Mouse (Mus musculus): ENCODE results near the gene Ifngr2.
"Not testable (repeated sequence)": the region's sequence is repeated elsewhere in the genome, so short reads cannot be mapped to it uniquely, and the experiment has no call there.

The Ifngr2 gene

DNA sequence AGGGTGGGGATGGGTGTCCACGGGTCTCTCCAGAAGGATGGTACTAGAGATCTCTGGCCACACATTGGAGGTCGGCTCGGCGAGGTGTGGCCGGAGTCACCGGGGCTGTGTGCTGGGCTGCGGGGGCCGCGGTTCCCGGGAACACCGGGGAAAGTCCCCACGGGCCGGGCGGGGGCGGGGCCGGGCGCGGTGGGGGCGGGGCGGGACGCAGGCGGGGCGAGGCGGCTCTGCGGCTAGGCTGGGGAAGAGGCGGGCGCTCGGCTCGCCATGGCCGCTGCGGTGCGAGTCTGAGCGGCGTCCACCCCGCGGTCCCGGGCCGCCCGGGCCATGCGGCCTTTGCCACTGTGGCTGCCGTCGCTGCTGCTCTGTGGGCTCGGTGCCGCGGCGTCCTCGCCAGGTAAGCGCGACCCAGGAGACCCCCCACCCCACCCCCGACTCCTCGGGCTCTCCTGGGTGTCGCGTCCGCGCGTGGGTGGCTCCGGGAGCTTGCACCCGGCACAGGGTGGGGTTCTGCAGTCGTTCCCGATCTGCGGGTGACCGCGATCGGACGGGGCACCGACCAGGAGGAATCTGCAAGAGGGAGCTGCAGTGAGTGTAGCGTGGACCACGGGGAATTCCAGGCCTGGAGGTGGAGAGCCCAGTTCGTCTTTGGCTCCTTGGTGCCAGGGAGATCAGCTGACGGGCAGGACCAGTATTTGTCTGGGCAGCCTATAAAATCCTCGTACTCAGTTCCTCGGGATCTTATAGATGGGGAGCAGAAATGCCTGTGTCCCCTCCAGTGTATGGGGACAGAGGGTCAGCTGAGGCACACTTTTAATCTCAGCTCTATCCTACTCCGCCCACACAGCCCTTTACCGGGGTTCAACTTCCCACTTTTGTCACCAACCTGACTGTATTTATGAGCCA lies at the start of gene Ifngr2:
Ifngr2 (plus strand) TSS at position 237 of the 906 bp plus-strand sequence.
- DNase-seq (ENCODE audit: low spot score in 2 of 2), result peak; percentile 30 to 48

DNA sequence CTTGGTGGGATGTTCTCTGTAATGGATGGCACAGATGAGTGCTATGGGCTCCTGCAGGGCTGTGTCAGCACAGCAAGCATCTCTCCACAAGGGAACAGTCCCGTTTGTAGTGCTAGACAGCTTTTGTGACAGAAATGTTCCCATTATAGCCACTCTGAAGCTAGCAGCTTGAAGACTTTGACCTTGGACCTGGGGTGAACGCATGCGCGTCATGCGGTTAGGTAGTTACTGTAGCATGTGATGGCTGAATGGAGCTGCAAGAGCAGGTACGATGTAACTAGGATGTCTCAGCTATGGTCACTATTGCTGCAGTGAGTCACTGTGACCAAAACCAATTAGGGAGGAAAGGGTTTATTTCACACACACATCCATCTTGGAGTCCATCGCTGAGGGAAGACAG lies 48.8 kb upstream of the Ifngr2 start:
- DNase-seq (ENCODE audit: low spot score in 2 of 2), result no peak

DNA sequence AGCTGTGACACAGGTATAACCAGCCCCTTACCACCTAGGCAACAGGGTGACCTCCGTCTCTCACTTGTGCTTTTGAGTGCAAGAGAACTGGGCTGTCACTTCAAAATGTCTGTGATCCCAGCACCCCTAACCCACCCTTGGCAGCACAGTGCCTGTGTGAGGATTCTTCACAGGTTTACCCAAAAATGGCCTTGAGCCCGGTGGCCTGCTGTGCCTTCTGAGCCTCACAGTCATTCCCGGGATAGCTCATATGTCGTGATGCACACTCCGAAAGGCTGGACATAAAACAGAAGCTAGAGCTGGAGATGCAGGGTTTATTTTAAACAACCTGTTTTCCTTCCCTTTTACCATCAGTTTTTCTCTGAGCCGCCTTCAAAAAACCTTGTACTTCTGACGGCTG lies 42.2 kb upstream of the Ifngr2 start:
- DNase-seq (ENCODE audit: low spot score in 2 of 2), result no peak

DNA sequence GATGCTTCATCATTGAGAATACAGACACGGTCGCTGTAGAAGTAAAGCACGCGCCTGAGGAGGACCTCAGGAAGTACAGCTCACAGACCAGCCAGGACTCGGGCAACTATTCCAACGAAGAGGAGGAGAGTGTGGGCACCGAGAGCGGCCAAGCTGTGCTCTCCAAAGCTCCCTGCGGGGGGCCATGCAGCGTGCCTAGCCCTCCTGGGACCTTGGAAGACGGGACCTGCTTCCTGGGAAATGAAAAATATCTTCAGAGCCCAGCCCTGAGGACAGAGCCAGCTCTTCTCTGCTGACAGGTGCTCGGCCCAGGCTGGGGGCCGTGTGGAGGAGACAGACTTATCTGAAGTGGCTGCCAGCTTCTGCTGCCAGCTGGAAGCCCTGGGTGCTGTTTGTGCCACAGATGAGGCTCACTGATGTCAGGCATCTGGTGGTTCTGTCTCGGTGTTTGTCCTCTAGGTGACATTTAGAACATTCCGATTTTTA lies 41.7 kb upstream of the Ifngr2 start:
- no peak for DNase-seq (ENCODE audit: low spot score in 2 of 2)

DNA sequence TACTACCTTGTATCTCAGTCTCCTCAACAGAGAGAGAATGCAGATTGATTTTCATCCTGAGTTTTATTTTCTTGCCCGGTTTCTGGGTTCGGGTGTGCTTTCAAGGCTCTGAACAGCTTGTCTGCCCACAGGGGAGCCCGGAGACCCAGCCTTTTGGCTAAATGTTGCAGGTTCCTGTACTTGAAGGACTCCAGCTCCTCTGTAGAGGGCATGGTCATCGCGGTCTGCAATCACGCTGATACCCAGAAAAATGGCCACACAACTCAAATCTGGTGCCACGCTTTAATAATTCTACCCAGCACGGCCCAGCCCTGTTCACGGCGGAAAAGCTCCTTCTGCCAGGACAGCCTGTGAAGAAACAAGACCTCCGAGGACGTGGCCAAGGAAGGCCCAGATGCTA lies 40.5 kb upstream of the Ifngr2 start:
- no peak for DNase-seq (ENCODE audit: low spot score in 2 of 2)

DNA sequence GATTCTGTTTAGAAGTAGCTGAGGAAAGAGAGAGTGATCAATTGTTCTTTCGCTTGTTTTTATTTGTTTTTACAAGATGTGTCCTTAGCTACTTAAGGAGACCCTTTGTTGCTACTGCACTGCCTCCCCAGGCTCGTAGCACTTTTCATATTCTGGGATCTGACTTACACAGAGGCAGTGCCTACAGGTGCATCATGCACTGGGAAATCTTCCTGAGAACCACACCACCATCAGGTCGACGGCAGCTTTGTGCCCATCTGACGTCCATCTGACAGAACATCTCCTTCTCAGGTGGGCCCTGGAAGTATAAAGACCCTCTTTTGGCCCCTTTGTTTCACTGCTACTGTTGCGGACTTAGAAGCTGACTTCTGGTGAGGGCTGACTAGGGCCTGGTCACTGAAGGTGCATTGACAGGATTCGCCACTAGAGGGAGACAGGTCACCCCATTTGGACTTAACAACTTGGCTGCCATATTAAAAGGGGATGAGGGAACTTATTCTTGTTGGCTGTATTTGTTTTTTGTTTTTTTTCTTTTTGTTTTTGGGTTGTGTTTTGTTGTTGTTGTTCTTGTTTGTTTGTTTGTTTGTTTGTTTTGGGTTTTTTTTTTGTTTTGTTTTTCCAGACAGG lies 34.6 kb upstream of the Ifngr2 start:
- peak; percentile 87 to 88 for DNase-seq (ENCODE audit: low spot score in 2 of 2)

DNA sequence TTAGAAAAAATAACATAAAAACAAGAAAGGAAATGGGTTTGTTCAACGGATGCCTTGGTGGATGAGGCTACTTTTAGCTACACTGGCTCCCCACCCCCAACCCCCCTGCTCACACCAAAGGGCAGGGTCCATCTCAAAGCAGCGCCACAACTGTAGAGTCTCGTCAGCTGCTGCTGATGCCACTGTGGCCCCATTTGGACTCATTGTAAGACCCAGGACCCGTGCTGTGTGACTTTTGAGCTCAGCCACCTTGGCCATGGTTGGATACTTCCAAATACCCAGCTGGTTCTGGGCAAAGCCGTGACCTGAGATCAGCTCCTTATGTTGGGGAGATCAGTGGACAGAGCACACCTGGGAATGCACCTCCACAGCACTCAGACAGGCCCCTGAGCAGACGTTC lies 33.8 kb upstream of the Ifngr2 start:
- no peak for DNase-seq (ENCODE audit: low spot score in 2 of 2)

DNA sequence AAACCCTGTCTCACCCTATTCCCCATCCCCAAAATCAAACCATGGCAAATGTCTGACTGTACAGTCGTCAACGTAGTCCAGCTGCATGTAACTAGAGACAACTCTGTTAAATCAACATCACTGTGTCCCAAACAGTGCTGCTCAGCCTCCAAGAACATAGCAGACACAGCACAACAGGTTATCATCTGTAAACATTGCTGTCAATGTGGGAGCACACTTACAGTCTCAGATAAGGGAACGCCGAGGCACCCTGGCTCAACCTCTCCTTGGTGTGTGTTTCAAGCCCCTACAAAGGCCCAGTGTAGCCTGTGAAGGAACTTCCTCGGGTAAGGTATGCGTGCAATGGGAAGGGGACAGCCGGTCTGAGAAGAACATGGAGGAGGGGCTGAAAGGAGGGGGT lies 29.9 kb upstream of the Ifngr2 start:
- DNase-seq (ENCODE audit: low spot score in 2 of 2), result no peak

DNA sequence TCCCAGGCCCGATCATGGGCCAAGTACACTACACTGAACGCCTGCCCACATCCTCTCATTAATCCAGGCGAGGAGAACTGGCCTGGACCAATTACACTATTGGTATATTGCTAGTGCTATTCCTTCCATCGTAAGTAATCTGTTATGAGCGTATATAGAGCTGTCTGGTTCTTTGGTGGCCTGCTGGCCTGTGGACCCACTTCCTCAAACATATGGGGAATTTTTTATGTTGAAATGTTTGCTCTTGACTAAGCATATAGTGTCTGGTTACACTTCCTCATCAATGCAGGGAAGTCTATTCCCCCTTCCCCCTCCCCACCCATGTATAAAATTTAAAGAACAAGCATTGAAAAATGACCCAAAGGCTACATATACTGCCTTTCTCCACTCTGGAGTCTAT lies 24.8 kb upstream of the Ifngr2 start:
- no peak for DNase-seq (ENCODE audit: low spot score in 2 of 2)

DNA sequence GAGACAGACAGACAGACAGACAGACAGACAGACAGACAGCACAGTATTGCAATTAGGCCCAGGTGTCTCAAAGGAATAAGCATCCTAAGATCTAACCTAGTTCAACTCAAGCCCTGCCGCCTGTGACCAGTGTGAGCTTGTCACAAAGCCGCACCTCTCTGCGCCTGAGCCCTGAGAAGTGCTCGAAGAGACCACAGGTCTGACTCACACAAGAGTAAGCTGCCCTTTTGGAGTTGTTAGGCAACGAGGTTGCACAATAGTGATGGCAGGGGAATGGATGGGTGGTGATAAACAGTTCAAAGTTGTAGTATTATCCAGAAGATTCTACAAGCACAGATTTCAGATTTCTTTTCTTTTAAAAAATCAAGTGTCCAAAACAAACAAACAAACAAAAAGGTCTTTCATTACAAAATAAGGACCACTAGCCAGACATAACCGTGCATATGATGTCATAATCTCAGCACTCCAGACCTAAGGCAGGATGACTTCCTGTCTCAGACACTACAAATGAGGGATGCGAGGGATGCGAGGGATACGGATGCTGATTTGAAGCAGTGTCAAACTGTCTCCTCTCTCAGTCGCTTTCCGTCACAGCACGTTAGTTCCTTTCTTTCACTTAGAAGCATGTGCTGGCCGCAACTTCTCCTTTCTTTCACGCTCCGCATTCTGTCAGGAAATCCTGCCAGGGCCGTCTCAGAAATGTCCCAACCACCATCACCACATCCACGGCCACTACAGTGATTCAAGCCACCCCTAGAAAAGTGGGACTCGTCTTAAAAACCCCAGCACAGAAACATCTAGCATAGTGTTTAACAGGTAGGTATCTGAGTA lies 24.2 kb upstream of the Ifngr2 start:
- DNase-seq (ENCODE audit: low spot score in 2 of 2), result no peak

DNA sequence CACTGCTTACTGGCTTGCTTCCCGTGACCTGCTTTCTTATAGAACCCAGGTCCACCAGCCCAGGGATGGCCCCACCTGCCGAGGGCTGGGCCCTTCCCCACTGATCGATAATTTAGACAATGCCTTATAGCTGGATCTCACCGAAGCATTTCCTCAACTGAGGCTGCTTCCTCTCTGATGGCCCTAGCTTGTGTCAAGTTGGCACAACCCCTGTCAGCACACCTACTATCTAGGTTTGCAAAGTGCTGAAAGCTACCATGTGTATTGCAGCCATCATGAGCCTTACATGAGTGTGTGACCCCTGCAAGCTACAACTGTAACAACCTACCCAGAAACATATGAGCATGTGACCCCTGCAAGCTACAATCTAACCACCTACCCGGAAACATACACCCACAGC lies 22.7 kb upstream of the Ifngr2 start:
- DNase-seq (ENCODE audit: low spot score in 2 of 2), result no peak

DNA sequence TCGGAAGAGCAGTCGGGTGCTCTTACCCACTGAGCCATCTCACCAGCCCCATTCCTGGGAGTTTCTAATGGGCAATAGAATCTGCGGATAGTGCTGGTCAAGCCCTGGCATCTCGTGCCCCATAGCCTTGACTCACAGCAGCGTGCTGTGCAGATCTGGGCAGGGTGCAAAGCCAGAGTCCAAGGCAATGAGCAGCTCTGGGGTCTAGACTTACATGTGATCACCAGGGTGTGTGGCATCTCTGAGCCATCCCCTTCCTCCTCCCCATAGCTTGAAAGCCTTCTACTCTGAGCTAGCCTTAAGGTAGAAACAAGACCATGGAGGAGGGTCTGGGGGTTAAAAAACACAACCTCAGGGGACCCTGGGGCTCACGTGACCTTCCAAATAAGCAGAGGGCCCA lies 20.6 kb upstream of the Ifngr2 start:
- no peak for DNase-seq (ENCODE audit: low spot score in 2 of 2)

DNA sequence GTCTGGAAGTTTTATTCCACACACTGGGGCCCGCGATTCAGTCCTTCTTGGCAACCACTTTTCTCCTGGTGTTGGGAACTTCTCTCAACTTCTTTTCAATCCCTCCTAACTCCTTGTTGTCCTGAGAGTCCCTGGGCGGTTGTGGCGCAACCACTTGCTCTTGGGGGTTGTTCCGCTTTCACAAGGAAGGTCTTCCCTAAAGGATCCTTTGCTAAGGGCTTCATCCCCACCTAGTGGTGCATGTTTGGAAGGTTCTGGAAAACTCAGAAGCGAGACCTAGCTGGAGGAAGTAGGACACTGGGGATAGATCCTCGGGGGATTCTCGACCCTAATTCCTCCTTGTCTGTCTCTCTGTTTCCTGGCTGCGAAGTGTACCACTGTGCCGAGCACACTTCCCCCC lies 19.8 kb upstream of the Ifngr2 start:
- no peak for DNase-seq (ENCODE audit: low spot score in 2 of 2)

DNA sequence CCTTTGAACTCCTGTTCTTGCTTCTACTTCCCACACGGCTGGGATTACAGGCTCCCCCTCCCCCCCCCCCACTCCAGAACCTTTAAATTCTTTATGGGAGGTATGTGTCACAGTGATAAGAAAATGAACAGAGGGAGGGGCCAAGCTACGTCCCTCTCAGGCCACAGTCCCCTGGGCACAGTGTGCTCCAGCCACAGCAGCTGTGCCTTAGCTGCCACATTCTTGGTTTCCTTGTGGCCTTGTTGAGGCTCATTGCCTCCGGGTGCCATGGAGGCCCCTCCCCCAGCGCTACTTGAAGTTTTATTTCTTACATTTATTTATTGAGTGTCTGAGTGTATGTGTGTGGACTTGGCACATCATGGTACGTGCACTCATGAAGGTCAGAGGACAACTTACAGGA lies 19.4 kb upstream of the Ifngr2 start:
- DNase-seq (ENCODE audit: low spot score in 2 of 2), result no peak

DNA sequence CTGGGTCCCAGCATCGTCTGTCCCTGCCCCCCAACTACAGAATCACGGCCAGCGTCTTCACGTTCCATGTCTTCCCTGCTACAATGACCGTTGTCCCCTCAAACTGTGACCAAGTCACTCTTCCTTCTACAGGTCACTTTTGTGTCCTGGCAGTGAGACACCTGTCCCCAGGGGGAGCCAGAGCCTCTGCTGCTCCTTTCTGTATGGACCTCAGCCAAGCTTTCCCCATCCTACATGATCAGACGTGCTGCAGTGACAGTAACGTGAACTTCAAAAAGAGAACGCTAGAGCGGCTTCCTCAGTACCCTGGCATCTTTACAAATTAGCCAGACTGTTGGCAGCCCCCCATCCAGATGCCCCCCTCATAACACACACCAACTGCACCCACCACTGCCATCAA lies 18.3 kb upstream of the Ifngr2 start:
- DNase-seq (ENCODE audit: low spot score in 2 of 2), result no peak

DNA sequence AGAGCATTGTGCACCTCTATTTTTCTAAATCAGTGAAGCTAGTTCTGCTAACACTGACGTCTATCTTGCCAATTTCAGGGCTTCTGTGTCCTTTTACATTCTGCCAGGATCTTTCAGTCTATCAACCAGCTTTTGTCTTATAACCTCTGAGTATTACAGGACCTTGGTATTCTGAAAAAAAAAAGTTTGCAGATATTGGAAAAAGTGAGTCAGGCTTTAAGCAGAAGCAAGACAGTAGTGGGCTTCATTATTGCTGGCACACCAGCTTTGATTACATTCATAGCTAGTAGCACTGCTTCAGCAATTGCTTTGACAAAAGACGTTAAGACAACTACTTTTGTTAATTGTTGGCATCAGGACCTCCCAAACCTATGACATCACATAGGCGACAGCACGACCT lies 16.0 kb upstream of the Ifngr2 start:
- DNase-seq (ENCODE audit: low spot score in 2 of 2), result not testable (repeated sequence)

DNA sequence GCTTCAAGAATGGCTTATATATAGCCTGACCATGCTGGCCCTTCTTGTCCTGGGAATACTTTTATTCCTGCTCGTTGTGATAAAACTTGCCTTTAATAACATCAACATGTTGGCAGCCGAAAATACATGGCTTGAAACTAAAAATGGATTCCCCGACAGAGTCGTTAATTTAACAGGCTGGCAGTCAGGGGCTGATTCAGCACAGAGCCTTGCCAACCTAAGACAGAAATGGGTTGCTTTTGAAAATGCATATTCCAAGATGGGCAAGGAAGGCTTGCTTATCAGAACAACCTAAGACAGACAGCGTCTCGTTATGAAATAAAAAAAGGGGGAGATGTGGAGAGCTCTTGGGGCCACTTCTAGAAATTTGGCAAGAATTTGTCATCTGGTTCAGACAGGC lies 15.0 kb upstream of the Ifngr2 start:
- DNase-seq (ENCODE audit: low spot score in 2 of 2), result no peak

DNA sequence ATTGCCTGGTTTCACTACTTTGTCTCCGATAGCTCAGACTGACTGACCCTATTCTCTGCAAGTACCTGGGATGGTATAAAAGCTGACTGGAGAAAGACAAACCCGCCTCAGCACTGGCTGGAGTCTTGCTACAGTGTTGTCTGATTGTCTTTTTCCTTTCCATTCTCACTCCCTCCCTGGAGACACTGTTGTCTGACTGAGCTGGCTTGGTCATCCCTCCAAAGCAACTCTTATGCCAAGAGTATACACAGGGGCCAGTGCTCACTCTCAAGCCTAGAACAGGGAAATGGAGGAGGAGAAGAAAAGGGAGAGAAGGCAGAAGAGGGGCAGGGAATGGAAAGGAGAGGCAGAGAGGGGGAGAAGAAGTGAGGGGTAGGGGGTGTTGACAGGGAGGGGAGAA lies 14.4 kb upstream of the Ifngr2 start:
- DNase-seq (ENCODE audit: low spot score in 2 of 2), result no peak

DNA sequence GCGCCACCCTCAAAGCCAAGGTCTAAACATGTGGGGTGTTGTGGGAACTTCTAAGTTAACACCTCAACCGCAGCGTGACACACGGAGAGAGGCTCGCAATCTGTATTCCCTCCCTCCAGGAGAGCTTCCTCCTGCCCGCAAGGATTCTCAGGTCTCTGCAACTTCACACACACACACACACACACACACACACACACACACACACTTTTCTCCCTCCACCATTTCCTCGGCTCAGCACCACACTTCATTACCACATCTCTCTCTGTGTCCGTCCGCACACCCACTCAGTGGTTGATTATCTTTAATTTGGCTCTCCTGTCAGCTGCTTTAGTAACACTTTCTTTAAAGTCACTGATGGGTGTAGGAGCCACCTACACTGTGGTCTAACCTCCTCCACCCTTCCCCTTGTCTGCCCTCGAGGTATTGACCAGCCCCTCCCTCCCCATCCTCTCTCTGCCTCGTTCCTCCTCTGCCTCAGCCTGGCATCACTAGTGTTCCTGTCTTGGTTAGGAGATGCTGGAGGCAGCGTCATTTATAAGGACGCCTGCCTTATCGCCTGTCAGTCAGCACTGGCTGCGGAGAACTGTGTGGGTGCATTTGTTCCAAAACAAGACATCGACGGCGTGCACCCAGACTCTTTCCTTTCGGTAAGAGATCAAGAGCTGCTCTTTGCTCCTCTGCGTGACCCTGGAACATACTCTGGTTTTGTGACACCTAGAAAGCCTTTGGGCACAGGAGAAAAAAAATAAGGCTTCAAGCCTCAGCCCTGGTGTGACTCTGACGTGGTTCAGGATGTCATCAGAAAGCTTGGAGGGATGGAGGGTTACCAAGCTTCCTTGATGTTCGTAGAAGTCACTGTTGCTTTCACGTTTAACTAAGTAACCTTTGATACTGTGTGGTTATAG lies 13.5 kb upstream of the Ifngr2 start:
- peak in 1 of 2 experiments; percentile 11 for DNase-seq (ENCODE audit: low spot score in 2 of 2)

DNA sequence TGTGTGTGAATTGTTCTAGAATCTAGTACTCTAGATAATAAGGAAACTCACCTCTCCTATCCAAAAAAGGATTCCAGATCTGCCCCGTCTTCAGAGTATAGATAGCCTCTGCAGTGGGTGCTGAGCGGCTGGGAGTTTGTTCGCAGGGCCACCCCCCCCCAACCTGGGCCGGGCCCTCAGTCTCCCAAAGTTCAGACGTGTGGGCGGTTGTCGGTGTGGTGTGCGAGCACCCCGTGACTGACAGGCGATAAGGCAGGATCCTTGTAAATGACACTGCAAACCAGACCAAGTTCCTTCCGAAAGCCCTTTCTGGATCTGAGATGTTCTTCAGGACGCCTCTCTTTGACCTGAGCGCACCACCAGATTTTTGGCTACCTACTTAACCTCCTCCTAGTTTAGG lies 12.4 kb upstream of the Ifngr2 start:
- no peak for DNase-seq (ENCODE audit: low spot score in 2 of 2)

DNA sequence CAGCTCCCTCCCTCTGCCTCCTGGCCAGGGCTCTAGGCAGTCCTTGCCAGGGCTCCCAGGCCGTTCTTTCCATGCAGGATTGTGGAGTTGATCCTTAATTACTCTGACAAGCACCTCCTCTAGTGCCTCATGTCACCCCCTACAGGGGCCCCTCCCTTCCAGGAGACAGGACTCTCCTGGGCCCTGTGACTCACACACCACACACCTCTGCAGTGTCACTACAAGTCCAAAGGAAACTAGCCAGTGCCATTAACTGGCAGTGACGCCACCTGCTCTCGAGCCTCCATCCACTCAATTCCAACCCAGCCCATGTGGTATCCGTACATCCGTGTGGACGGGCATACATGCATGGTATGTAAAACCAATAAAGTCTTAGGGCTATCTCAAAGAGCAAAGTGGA lies 12.0 kb upstream of the Ifngr2 start:
- no peak for DNase-seq (ENCODE audit: low spot score in 2 of 2)

Data from frontal cortex, postnatal 36 days (tissue).